Mouse (Mus musculus): Measurements from ENCODE around the gene Pdpr.
"Not testable (repeated sequence)": the region's sequence is repeated elsewhere in the genome, so short reads cannot be mapped to it uniquely, and the experiment has no call there.

Pdpr gene

DNA sequence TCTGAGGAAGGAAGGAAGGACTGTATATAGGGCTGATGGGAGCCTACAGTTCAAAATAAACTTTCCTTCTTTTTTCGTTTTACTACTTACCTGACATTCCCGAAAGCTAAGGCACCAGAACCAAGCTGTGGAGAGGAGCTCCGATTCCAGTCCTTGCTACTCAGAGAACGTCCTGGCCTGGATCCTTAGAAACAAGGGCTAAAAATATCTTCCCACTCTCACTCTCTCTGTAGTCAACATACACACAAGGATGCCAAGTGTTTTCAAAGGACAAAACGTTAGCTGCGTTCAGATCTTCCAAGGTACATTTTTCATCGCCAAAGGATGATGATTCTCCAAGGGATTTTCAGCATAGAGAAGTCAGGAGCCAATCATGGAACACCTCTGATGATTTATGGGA, 2.7 kb upstream of the Pdpr start:
- no peak for DNase-seq (ENCODE audit: low spot score)

DNA sequence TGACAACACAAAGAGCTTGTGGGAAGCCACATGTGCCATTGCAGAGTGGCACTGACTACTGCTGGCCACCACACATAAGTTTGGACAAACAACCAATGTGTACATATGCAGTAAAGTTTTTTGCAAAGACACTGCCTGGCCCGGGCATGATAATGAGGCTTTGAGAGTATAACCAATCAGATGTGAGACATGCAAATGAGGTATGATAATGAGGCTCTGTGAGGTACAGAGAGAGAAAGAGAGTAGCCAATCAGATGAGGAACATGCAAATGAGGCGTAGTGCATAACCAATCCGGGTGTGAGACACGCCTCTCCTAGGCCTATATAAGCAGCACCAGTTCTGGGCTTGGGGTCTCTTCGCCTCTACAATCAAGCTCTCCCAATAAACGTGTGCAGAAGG, 2.1 kb upstream of the Pdpr start, which contains the start of gene Clec18a:
Gene Clec18a, minus strand, starts transcription at position 101 of the 400 bp plus-strand sequence.
- DNase-seq (ENCODE audit: low spot score): not testable (repeated sequence)

DNA sequence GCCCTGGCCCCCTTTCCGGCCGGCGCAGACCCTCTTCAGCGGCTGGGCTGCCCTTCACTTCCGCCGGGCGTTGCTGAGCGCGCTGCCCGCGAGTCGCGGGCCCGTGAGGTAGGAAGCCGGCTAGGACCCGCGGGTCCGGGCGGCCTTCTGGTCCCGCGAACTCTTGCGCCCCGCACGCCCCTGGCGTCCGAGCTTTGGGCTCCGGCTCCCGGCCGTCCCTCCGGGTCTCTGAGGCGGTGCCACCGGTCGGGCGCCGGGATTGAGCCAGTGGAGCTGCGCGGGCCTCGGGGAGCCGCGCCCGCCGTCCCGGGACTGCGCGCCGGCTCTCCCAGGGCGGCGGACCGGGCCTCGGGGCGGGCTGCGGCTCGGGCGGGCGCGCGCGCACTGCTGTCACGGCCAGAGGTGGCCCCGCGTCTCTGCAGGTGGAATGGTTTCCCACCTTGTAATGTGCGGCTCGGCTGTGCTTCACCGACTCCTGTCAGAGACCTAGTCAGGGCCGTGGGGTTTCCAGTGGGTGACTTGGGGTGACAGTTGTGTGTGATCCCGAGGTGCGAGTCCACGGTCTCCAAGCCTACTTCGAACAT, 381 bp downstream of the Pdpr start:
- peak; percentile 14 for DNase-seq (ENCODE audit: low spot score)

DNA sequence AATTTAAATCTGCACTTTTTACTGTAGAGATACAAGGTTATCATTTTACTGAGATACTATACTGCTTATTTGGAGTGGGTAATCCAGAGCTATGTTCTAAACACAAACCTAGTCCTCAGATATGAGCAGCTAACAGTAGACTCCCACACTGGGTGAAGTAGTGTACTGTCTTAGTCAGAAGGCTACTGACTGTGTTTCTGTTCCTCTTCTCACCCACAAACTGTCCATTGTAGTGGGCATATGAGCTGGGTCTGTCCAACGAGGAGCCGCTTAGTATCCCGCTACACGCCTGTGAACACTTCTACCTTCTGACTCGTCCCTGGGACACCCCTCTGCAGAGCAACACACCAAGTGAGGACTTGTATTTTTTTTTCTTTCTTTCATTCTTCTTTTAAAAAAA, 20.5 kb downstream of the Pdpr start:
- DNase-seq (ENCODE audit: low spot score): no peak

DNA sequence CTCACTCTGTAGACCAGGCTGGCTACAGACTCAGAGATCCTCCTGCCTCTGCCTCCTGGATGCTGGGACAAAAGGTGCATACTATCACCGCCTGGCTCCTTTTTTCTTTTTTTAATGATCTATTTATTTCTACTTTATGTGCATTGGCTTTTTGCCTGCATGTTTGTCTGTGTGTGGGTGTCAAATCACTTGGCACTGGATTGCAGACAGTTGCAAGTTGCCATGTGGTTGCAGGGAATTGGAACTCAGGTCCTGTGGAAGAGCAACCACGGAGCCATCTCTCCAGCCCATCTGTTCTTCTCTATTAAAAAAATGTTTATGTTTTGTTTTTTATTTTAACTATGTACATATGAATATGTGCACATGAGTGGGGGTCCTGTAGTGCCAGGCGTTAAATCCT, 25.1 kb downstream of the Pdpr start:
- DNase-seq (ENCODE audit: low spot score): no peak

DNA sequence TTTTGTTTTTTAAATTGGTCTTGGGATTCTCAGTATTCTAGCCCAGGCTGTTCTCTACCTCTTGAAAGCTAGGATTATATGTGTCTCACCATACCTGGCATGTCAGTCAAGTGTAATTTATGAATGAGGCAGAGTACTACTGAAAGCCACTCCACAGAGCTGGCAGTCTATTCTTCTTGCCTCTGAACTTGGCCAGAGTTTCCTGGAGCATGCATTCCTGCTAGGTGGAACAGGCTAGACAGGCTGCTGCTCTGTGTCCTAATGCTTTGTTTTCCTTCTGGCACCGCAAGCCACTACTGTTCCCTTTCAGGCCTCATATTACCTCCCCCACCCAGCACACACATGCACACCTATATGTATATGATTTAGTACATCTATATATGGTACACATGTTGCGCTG, 36.3 kb downstream of the Pdpr start:
- DNase-seq (ENCODE audit: low spot score): no peak

DNA sequence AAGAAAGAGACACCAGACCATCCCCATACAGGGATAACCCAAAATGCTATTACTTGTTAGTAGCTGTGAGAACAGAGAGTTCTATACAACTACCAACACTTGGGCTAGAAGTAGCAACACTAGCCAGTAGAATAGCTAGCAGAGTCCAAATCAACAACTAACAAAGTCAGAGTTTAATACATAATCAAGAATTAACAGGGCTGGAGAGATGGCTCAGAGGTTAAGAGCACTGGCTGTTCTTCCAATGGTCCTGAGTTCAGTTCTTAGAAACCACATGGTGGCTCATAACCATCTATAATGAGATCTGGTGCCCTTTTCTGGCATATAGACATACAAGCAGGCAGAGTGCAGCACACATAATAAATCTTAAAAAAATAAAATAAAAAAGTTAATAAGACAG, 48.1 kb downstream of the Pdpr start:
- DNase-seq (ENCODE audit: low spot score): no peak

DNA sequence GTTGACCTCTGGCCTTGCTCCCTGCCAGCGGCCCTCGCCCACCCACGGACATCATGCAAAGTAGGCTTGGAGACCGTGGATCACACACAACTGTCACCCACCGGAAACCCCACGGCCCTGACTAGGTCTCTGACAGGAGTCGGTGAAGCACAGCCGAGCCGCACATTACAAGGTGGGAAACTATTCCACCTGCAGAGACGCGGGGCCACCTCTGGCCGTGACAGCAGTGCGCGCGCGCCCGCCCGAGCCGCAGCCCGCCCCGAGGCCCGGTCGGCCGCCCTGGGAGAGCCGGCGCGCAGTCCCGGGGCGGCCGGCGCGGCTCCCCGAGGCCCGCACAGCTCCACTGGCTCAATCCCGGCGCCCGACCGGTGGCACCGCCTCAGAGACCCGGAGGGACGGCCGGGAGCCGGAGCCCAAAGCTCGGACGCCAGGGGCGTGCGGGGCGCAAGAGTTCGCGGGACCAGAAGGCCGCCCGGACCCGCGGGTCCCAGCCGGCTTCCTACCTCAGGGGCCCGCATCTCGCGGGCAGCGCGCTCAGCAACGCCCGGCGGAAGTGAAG, 50.5 kb downstream of the Pdpr start:
- DNase-seq (ENCODE audit: low spot score): not testable (repeated sequence)

DNA sequence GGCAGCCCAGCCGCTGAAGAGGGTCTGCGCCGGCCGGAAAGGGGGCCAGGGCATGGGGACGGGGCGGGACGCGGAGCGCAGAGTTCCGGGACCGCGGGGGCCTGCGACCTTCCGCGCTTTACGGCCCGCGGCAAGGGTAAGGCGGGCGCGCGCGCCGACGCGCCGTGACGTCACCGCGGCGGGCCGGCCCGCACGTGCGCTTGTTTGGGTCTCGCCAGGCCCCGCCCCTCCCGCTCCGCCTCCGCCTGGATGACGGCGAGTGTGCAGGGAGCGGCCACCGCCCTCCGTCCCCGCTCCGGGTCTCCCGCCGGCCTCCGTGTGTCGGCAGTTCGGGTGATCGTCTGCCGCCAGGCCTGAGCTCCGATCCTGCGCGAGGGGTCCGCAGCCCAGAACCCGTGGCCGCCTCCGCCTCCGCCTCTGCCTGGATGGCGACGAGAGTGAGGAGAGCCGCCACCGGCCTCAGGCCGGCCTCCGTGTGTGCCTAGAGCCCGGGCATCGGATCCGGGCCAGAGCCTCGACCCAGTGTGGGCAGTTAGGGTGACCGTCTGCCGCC, 51.1 kb downstream of the Pdpr start:
- peak; percentile 75 for DNase-seq (ENCODE audit: low spot score)

DNA sequence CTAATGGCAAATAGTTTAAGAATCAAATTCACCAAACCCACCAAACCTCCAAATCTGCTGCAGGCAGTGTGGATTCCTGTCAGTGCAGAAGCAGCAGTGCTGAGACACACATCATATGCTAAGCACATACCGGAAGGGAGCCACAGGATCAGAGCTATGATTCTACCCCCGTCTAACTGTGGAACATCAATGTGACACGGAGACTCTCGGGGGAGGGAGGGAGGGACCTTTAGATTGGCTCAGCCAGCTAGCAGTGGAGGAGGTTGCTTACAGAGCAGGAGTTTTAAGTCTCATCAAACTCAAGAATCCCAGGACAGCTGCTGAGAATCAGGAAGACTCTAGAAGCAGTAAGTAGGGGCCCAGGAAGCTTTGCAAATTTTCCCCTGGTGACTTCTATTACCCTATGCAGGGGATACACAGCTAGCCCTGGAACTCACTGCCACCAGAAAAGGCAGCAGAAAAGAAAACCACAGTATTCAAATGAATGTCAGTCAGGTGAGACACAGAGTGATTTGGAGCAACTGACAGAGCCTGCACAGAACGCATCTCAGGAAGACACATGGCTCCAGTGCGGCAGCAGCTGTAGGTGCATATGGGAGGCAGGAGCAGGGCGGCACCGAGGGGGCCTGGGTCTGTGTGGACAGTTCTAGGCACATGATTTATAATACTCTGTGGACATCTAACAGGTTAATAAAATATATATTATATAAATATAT, 61.4 kb downstream of the Pdpr start:
- DNase-seq (ENCODE audit: low spot score): no peak

DNA sequence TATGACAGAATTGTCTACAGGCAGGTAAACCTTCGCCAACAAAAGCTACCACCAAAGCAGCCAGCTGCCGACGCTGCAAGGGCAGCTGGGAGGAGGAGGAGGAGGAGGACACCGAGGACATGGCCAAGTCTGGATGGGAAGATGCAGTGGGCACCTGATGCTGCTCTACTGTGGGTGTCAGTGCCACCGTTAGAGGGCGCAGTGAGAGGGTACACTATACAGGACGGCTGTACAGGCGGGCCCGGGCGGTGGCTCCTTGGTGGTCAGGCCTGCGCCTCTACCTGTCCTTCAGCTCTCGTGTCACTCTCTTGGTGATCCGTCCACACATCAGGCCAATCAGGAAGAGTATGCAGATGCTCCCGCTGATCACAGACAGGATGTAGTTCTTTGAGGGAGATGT, 63.2 kb downstream of the Pdpr start:
- peak; percentile 13 for DNase-seq (ENCODE audit: low spot score)

DNA sequence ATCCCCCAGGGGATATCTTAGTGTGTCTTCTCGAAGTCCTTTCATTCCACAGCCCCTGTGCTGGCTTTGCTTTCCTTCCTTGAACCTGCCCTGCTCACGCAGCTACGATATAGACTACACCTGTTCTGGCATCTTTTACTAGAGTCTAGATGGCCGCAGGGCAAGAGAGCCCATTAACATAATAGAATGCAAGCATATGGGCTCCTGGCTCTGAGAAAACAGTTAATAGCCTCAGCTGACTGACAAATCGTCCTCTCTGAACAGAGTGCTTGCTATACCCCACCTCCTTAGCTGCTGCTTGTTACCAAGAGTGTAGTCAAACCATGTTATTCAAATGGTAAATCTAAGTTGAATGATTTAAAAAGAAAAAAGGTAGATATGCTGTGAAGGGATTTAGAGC, 77.2 kb downstream of the Pdpr start:
- DNase-seq (ENCODE audit: low spot score): no peak

DNA sequence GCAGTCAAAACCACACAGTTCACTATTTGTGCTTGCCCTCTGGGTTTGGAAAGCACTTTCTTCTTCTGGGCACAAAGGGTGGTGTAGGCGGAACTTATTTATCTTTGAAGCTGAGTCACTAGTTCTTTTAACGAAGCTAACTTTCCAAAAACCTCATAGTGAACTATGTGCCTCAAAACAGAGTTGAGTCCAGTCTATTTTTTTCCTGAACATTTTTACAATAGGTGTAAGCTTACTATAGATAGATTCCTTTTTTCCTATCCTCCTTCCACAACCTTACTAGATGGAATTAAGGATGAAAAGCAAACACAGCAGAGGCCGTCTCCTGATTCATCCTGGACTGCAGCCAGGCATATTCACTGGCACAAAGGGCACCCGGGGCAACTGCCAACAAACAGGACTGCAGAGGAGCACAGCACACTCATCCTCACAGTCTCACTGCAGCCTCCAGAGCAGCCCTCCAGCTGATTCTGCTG, 91.1 kb downstream of the Pdpr start:
- no peak for DNase-seq (ENCODE audit: low spot score)
